Mouse (Mus musculus) kidney, embryonic 16.5 days (tissue): ENCODE measurements around the gene Ube2b. TPM values are rescaled to one million over a fixed set of nuclear protein-coding genes. Genes with fewer than 3 reads are reported as not detected.
A peak's percentile ranks its signal among the peaks of the same experiment; 100 is the strongest.

Experiments
- ATAC-seq: fragments of 200-750 bp; cut with Nextera tagmentation; 2 replicates; pipeline ENCODE4 v1.8.0; 2017; ENCODE audit warnings: moderate TSS enrichment; ENCODE audit not compliant: low FRiP score, low TSS enrichment
- H3K27ac ChIP-seq: fragments of 300-500 bp; sonication (generic); 2 replicates; pipeline ENCODE4 v1.5.1; 2014; ENCODE audit warnings: low read length
- H3K27me3 ChIP-seq: fragments of 300-500 bp; sonication (generic); 2 replicates; pipeline ENCODE4 v1.6.1; 2014; ENCODE audit warnings: low read length, control low read depth, mixed read lengths; ENCODE audit not compliant: insufficient read depth
- H3K36me3 ChIP-seq: fragments of 300-500 bp; sonication (generic); 2 replicates; pipeline ENCODE4 v1.6.1; 2014; ENCODE audit warnings: low read length, control low read depth, mixed read lengths; ENCODE audit not compliant: insufficient read depth
- H3K4me1 ChIP-seq: fragments of 300-500 bp; sonication (generic); 2 replicates; pipeline ENCODE4 v1.6.1; 2014; ENCODE audit warnings: low read length, control low read depth, mixed read lengths; ENCODE audit not compliant: insufficient read depth
- H3K4me2 ChIP-seq: fragments of 300-500 bp; sonication (generic); replicated peaks from 2 replicates; pipeline ENCODE4 v1.6.1; 2014; ENCODE audit warnings: low read depth, low read length
- H3K4me3 ChIP-seq: fragments of 300-500 bp; sonication (generic); 2 replicates; pipeline ENCODE4 v1.5.1; 2014; ENCODE audit warnings: mild to moderate bottlenecking, low read length
- H3K9ac ChIP-seq: fragments of 300-500 bp; sonication (generic); replicated peaks from 2 replicates; pipeline ENCODE4 v1.6.1; 2014; ENCODE audit warnings: low read length
- H3K9me3 ChIP-seq: fragments of 300-500 bp; sonication (generic); 2 replicates; pipeline ENCODE4 v1.6.1; 2016; ENCODE audit warnings: low read length, control low read depth
- WGBS: fragments of 180-500 bp; shearing (Covaris S2); extraction: QIAGEN DNeasy Blood & Tissue Kit; methylation state at CpG from one replicate; pipeline ENCODE4 v1.1.7; 2014; 5-methylcytosine and 5-hydroxymethylcytosine counted together
- polyA plus RNA-seq: library from polyadenylated mRNA; unstranded; fragments of >200 nt; fragmentation: Nextera tagmentation; extraction: Ambion mirVana; gene quantifications from 2 replicates; pipeline ENCODE4 v1.2.1, GENCODE M21; 2015

The Ube2b gene
- polyA plus RNA-seq, 1 experiment from 2014 or later = 220 TPM

- H3K4me1 ChIP-seq = 0 out of 2 replicates have a peak, but pooled peaks cover 3% of the 10 kb centered on the region
- H3K27me3 ChIP-seq = 0 out of 2 replicates have a peak, but pooled peaks cover under 1% of the 10 kb centered on the region
- ATAC-seq = no peak
- H3K4me2 ChIP-seq = no peak overlapping the region
- H3K9me3 ChIP-seq = no peaks in the 10 kb centered on the region
- no peak overlapping the region for H3K4me3 ChIP-seq
- 52% methylated on average over 13 of the region's 13 CpGs for WGBS
- no peak overlapping the region for H3K27ac ChIP-seq
- no peaks in the 10 kb centered on the region for H3K36me3 ChIP-seq
- H3K9ac ChIP-seq = no peak overlapping the region
Measured at GRCm38 (mm10) chr11:51940511-51940955, 60.0 kb downstream of the Ube2b start.

- Histone ChIP-seq H3K36me3 (no peaks in the 10 kb centered on the region), H3K27ac (no peak overlapping the region), H3K9me3 (no peaks in the 10 kb centered on the region), H3K4me2 (no peak overlapping the region), H3K4me1 (0 out of 2 replicates have a peak, but pooled peaks cover 3% of the 10 kb centered on the region), H3K4me3 (no peak overlapping the region), H3K27me3 (no peaks in the 10 kb centered on the region), H3K9ac (no peak overlapping the region)
- no peak for ATAC-seq
- 61% methylated on average over 8 of the region's 8 CpGs for WGBS
Measured at GRCm38 (mm10) chr11:51939590-51939955, 61.0 kb downstream of the Ube2b start.

DNA sequence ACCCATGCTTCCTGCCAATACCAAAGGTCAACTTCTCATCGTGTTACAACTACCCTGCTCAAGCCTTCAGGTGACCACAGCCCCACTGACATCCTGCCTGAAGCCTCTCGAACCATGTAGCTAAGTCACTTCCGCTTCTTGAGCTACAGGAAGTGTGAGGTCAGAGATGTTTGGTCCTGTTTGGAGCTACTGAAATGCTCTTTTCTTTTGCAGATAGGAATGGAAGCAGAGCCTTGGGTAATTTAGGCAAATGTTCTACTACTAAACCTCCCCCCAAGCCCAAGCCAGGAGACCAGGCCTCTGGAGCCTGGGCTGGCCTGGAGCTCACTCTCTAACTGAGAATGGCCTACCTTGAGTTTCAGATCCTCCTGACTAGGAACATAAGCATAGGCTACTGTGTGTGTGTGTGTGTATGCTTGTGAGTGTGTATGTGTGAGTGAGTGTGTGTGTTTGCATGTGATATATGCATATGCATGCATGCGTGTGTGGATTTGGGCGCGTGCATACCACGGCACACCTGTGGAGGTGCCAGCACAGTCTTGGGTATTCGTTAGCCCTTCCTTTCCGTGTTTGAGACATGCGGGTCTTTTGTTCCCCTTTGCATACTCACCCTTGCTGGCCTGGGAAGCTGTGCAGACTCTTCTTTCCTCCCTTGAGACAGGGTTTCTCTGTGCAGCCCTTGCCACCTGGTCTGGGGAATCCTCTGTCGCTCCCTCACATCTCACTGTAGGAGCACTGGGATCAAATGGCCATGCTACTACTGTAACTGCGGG, 61.6 kb downstream of the Ube2b start:
- Histone ChIP-seq H3K4me2 (no peak overlapping the region), H3K4me3 (no peak overlapping the region), H3K9me3 (no peaks in the 10 kb centered on the region), H3K4me1 (0 out of 2 replicates have a peak, but pooled peaks cover 3% of the 10 kb centered on the region), H3K36me3 (no peaks in the 10 kb centered on the region), H3K27me3 (no peaks in the 10 kb centered on the region), H3K27ac (no peak overlapping the region), H3K9ac (no peak overlapping the region)
- peak; percentile 39; the same call in 1 of the 2 replicates for ATAC-seq
- 75% methylated on average over 12 of the region's 12 CpGs for WGBS

GRCm38 (mm10) chr11:51937361-51937781, 63.2 kb downstream of the Ube2b start:
- H3K27ac ChIP-seq = no peak overlapping the region
- H3K27me3 ChIP-seq = no peaks in the 10 kb centered on the region
- ATAC-seq = 0 out of 2 replicates have a peak, but pooled peaks have one; percentile 19
- H3K9ac ChIP-seq = no peak overlapping the region
- H3K36me3 ChIP-seq = no peaks in the 10 kb centered on the region
- H3K4me2 ChIP-seq = no peak overlapping the region
- 38% methylated on average over 6 of the region's 6 CpGs for WGBS
- H3K4me1 ChIP-seq = 0 out of 2 replicates have a peak, but pooled peaks cover 3% of the 10 kb centered on the region
- no peak overlapping the region for H3K4me3 ChIP-seq
- no peaks in the 10 kb centered on the region for H3K9me3 ChIP-seq

GRCm38 (mm10) chr11:51935636-51936434, 64.7 kb downstream of the Ube2b start:
- 51% methylated on average over 5 of the region's 5 CpGs for WGBS
- Histone ChIP-seq H3K4me3 (no peak overlapping the region), H3K9ac (no peak overlapping the region), H3K4me2 (no peak overlapping the region), H3K4me1 (0 out of 2 replicates have a peak, but pooled peaks cover 3% of the 10 kb centered on the region), H3K36me3 (no peaks in the 10 kb centered on the region), H3K27me3 (no peaks in the 10 kb centered on the region), H3K27ac (no peak overlapping the region), H3K9me3 (no peaks in the 10 kb centered on the region)
- no peak for ATAC-seq

Other genes starting within 250 kb of the Ube2b start
- gene Sec24a, start 237.1 kb downstream of the Ube2b start, polyA plus RNA-seq = 11.7 and 15.7 TPM in 2 replicates
- 109 and 113 TPM in 2 replicates for gene Sar1b, start 237.1 kb downstream of the Ube2b start, polyA plus RNA-seq
- 0.87 and 1.1 TPM in 2 replicates for gene Jade2, start 143.1 kb downstream of the Ube2b start, polyA plus RNA-seq
- gene Cdkn2aipnl, start 33.1 kb downstream of the Ube2b start, polyA plus RNA-seq = 95.5 and 99.8 TPM in 2 replicates
- 7.8 and 9.2 TPM in 2 replicates for gene Cdkl3, start 3.5 kb upstream of the Ube2b start, polyA plus RNA-seq
- 68.4 and 75.1 TPM in 2 replicates for gene Ppp2ca, start 97.9 kb upstream of the Ube2b start, polyA plus RNA-seq
- not detected in 2 replicates for gene Olfr1373, start 144.8 kb upstream of the Ube2b start, polyA plus RNA-seq
- gene Olfr1371, start 213.2 kb upstream of the Ube2b start, polyA plus RNA-seq = not detected in 2 replicates
- 742 and 792 TPM in 2 replicates for gene Skp1a, start 231.2 kb upstream of the Ube2b start, polyA plus RNA-seq